Mouse (Mus musculus): ENCODE results near the gene Zfp706. TPM values are rescaled to one million over a fixed set of nuclear protein-coding genes. Genes with fewer than 3 reads are reported as not detected.

Gene Zfp706
- polyA plus RNA-seq, 1 experiment from 2014 or later = 613 TPM

DNA sequence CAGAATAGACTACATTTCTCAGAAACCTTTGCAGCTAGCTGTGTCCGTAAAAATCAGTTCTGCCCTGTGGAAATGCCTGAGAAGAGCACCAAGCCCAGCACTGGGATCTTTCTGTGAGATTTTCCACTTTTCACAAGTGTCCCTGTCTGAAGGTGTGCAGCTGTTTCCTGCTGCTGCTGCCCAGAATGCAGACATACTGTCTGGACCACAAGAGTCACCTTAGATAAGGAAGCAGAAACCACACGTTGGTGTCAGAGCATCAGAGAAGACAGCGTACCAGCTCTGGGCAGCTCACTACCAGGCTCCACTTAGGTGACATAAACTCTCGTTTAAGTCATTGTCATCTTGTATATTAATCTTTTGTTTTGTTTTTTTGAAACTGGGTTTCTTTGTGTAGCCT is 41.8 kb downstream of the Zfp706 start:
- no peak overlapping the region for H3K27ac ChIP-seq (ENCODE audit: low read length)
- peaks cover 13% of the 10 kb centered on the region for H3K4me1 ChIP-seq (ENCODE audit: control insufficient read depth, insufficient read depth, low read length)
- H3K9me3 ChIP-seq (ENCODE audit: control insufficient read depth, low read length) = no peaks in the 10 kb centered on the region
- H3K9ac ChIP-seq (ENCODE audit: low read depth, low read length) = no peak overlapping the region
- no peaks in the 10 kb centered on the region for H3K27me3 ChIP-seq (replicated peaks; ENCODE audit: control insufficient read depth, insufficient read depth, low read length)
- ATAC-seq = no peak
- WGBS = 82% methylated on average over 4 of the region's 4 CpGs
- H3K4me3 ChIP-seq (ENCODE audit: low read length) = no peak overlapping the region
- no peak overlapping the region for H3K4me2 ChIP-seq (ENCODE audit: low read depth, low read length)
- no peaks in the 10 kb centered on the region for H3K36me3 ChIP-seq (ENCODE audit: control insufficient read depth, insufficient read depth, low read length)

DNA sequence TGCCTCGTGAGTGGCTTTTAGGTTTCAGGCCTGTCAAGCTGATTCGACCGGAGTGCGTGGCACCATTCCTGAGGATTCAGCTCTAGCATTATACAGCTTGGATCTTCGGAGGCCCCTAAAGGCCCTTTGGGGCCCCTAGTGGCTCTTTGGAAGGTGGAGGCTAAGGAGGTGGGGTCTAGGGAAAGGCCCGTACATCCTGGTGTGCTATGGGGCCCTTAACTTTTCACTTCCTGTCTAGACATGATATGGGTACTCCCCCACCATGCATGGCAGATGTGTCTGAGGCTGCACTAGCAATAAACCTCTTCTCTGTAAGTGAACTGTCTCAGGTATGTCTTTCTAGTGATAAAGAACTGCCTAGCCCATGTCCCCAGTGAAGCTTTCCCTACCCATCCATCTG is 44.6 kb downstream of the Zfp706 start:
- Histone ChIP-seq H3K4me1 (ENCODE audit: control insufficient read depth, insufficient read depth, low read length) (peaks cover 7% of the 10 kb centered on the region), H3K27me3 (replicated peaks; ENCODE audit: control insufficient read depth, insufficient read depth, low read length) (no peaks in the 10 kb centered on the region), H3K27ac (ENCODE audit: low read length) (no peak overlapping the region), H3K4me2 (ENCODE audit: low read depth, low read length) (no peak overlapping the region), H3K9ac (ENCODE audit: low read depth, low read length) (no peak overlapping the region), H3K4me3 (ENCODE audit: low read length) (no peak overlapping the region), H3K36me3 (ENCODE audit: control insufficient read depth, insufficient read depth, low read length) (no peaks in the 10 kb centered on the region), H3K9me3 (ENCODE audit: control insufficient read depth, low read length) (no peaks in the 10 kb centered on the region)
- 87% methylated on average over 6 of the region's 6 CpGs for WGBS
- ATAC-seq = no peak

DNA sequence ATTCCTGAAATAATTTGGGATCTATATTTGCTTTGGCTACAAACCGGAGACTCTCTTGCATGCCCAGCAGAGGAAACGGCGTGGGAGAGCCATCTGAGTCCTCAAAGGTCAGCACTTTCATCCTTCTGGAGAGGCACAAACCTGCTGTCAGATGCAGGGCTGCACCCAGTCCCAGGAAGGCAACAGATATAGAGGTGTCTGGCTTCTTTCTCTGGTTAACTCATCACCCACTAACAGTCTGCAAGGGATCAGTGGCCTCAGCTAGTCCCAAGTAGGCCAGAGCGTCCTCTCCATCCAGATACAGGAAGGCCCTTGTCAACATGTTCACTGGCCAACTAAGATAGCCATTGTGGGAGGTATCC is 46.7 kb downstream of the Zfp706 start:
- Histone ChIP-seq H3K4me2 (ENCODE audit: low read depth, low read length) (no peak overlapping the region), H3K36me3 (ENCODE audit: control insufficient read depth, insufficient read depth, low read length) (no peaks in the 10 kb centered on the region), H3K27ac (ENCODE audit: low read length) (no peak overlapping the region), H3K9ac (ENCODE audit: low read depth, low read length) (no peak overlapping the region), H3K27me3 (replicated peaks; ENCODE audit: control insufficient read depth, insufficient read depth, low read length) (no peaks in the 10 kb centered on the region), H3K4me1 (ENCODE audit: control insufficient read depth, insufficient read depth, low read length) (no peaks in the 10 kb centered on the region), H3K9me3 (ENCODE audit: control insufficient read depth, low read length) (no peaks in the 10 kb centered on the region; the same call in 1 of the 2 replicates), H3K4me3 (ENCODE audit: low read length) (no peak overlapping the region)
- WGBS = 67% methylated on average over 4 of the region's 4 CpGs
- peak; percentile 42 for ATAC-seq

GRCm38 (mm10) chr15:36960010-36960875 is 47.3 kb downstream of the Zfp706 start:
- ATAC-seq = peak; percentile 95
- H3K4me1 ChIP-seq (ENCODE audit: control insufficient read depth, insufficient read depth, low read length) = no peaks in the 10 kb centered on the region
- 49% methylated on average over 17 of the region's 17 CpGs for WGBS
- H3K36me3 ChIP-seq (ENCODE audit: control insufficient read depth, insufficient read depth, low read length) = no peaks in the 10 kb centered on the region
- H3K27ac ChIP-seq (ENCODE audit: low read length) = peak overlapping the region; percentile 43; the same call in 1 of the 2 replicates
- H3K9ac ChIP-seq (ENCODE audit: low read depth, low read length) = 0 out of 2 replicates have a peak overlapping the region, but pooled peaks have one; percentile 15
- H3K4me2 ChIP-seq (ENCODE audit: low read depth, low read length) = peak overlapping the region; percentile 33
- no peaks in the 10 kb centered on the region for H3K27me3 ChIP-seq (replicated peaks; ENCODE audit: control insufficient read depth, insufficient read depth, low read length)
- H3K9me3 ChIP-seq (ENCODE audit: control insufficient read depth, low read length) = no peaks in the 10 kb centered on the region; the same call in 1 of the 2 replicates
- H3K4me3 ChIP-seq (ENCODE audit: low read length) = peak overlapping the region; percentile 10; the same call in 1 of the 2 replicates

- Histone ChIP-seq H3K9me3 (ENCODE audit: control insufficient read depth, low read length) (no peaks in the 10 kb centered on the region; the same call in 1 of the 2 replicates), H3K4me3 (ENCODE audit: low read length) (no peak overlapping the region), H3K27me3 (replicated peaks; ENCODE audit: control insufficient read depth, insufficient read depth, low read length) (no peaks in the 10 kb centered on the region), H3K36me3 (ENCODE audit: control insufficient read depth, insufficient read depth, low read length) (no peaks in the 10 kb centered on the region), H3K27ac (ENCODE audit: low read length) (no peak overlapping the region), H3K9ac (ENCODE audit: low read depth, low read length) (no peak overlapping the region), H3K4me1 (ENCODE audit: control insufficient read depth, insufficient read depth, low read length) (no peaks in the 10 kb centered on the region), H3K4me2 (ENCODE audit: low read depth, low read length) (no peak overlapping the region)
- no peak for ATAC-seq
- WGBS = 84% methylated on average over 3 of the region's 3 CpGs
These were observed 51.4 kb downstream of the Zfp706 start for GRCm38 (mm10) chr15:36956221-36956620.

DNA sequence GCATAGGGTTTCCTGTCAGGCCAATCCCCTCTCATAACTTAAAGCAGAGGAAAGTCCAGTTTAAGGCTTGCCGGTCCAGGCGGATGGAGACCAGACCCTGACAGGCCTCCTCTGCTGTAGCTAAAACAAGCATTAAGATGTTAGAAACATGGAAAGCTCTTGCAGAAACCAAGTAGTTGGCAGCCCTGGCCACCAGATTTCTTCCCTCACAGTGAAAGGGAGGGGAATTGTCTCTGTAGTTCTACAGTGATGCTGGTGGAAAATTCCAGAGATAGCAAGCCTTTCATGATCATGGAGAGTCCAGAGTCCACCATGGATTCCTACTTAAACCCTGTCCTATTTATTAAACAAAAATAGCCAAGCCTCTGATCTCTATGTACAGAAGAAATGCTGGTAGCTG is 57.3 kb downstream of the Zfp706 start:
- H3K27me3 ChIP-seq (replicated peaks; ENCODE audit: control insufficient read depth, insufficient read depth, low read length) = no peaks in the 10 kb centered on the region
- no peak overlapping the region for H3K27ac ChIP-seq (ENCODE audit: low read length)
- H3K9me3 ChIP-seq (ENCODE audit: control insufficient read depth, low read length) = no peaks in the 10 kb centered on the region
- peak; percentile 44; the same call in 1 of the 2 replicates for ATAC-seq
- H3K9ac ChIP-seq (ENCODE audit: low read depth, low read length) = no peak overlapping the region
- peaks cover 6% of the 10 kb centered on the region; the same call in 1 of the 2 replicates for H3K4me1 ChIP-seq (ENCODE audit: control insufficient read depth, insufficient read depth, low read length)
- H3K4me2 ChIP-seq (ENCODE audit: low read depth, low read length) = no peak overlapping the region
- no peaks in the 10 kb centered on the region for H3K36me3 ChIP-seq (ENCODE audit: control insufficient read depth, insufficient read depth, low read length)
- H3K4me3 ChIP-seq (ENCODE audit: low read length) = no peak overlapping the region
- 74% methylated on average over 2 of the region's 2 CpGs for WGBS

- Histone ChIP-seq H3K9ac (ENCODE audit: low read depth, low read length) (no peak overlapping the region), H3K4me1 (ENCODE audit: control insufficient read depth, insufficient read depth, low read length) (peaks cover 6% of the 10 kb centered on the region; the same call in 1 of the 2 replicates), H3K9me3 (ENCODE audit: control insufficient read depth, low read length) (no peaks in the 10 kb centered on the region), H3K27ac (ENCODE audit: low read length) (no peak overlapping the region), H3K27me3 (replicated peaks; ENCODE audit: control insufficient read depth, insufficient read depth, low read length) (no peaks in the 10 kb centered on the region), H3K36me3 (ENCODE audit: control insufficient read depth, insufficient read depth, low read length) (no peaks in the 10 kb centered on the region), H3K4me3 (ENCODE audit: low read length) (no peak overlapping the region), H3K4me2 (ENCODE audit: low read depth, low read length) (no peak overlapping the region)
- no peak for ATAC-seq
- WGBS = 88% methylated on average over 22 of the region's 22 CpGs
These were observed 58.6 kb downstream of the Zfp706 start for GRCm38 (mm10) chr15:36948866-36949546.

Measured in intestine, embryonic 16.5 days (tissue).